Mouse (Mus musculus): Measurements from ENCODE around the gene Mmp28.

DNA sequence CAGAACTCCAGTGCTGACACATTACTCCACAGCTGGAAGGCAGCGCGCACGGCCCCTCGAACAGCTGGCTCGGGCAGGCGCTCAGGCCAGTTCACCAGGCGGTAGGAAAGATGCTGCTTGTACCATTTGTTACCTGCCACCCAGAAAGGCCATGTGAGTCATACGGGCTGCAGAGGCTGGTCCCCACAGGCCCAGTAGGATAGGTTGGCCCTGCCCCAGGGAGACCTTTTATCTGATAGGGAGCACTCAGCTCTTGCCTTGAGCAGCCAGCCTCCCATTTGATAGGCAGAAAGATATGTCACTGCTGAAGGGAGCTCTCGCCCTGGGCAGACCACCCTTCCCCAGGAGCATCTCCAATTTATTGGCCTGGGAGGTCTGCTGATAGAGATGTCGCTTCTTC is 15.3 kb downstream of the Mmp28 start:
- TF ChIP-seq CTCF (IDR thresholded peaks at IDR 0.05; ENCODE audit: borderline replicate concordance, extremely low read depth, insufficient read depth, insufficient read length) (no peak), POLR2A (IDR thresholded peaks at IDR 0.05; ENCODE audit: borderline replicate concordance, extremely low read depth, insufficient read depth, insufficient read length, poor library complexity, severe bottlenecking) (no peak)

Data from brain, embryonic 14.5 days (tissue).